Mouse (Mus musculus): Measurements from ENCODE around the gene A630010A05Rik.
"Not testable (repeated sequence)": the region's sequence is repeated elsewhere in the genome, so short reads cannot be mapped to it uniquely, and the experiment has no call there.

A630010A05Rik gene

GRCm38 (mm10) chr16:14562017-14562416 is at the start of gene A630010A05Rik:
TSS of gene A630010A05Rik (plus strand) at chr16:14562317.
- DNase-seq (ENCODE audit: low spot score), result no peak

DNA sequence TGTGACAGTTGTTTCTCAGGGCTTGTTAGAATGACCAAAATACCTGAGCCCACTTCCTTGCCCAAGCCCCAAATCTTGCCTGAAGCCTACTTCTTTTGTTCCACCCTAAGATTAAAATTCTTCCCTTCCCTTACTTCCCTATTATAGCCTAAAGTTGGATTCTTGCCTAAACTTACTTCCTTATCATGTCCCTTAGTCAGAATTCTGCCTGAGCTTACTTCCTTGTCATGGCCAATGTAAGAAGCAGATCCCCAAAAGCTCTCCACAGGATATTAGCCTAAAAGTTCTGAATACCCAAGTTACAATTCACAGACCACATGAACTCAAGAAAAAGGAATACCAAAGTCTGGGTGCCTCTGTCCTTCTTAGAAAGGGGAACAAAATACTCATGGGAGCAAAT is 26.4 kb upstream of the A630010A05Rik start:
- DNase-seq (ENCODE audit: low spot score), result no peak

DNA sequence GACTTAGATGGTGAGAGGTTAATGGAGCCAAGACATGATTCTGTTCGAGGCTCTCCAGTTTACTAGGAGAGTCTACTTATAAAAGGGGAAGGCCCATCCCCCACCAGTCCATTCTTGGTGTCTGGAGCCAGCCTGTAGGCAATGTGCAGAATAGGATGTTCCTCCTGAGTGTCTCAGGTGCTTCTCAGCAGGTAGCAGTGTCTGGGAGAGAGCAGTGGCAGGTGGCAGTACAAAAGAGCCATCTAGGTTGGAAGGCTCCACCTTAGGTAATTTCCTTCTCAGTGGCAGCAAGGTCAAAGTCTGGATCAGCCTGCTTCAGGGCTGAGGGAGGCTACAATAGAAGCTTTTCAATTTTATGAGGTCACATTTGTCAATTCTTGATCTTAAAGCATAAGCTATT is 4.9 kb upstream of the A630010A05Rik start:
- DNase-seq (ENCODE audit: low spot score), result not testable (repeated sequence)
